Mouse (Mus musculus): ENCODE measurements around the gene Lcn9. TPM values are rescaled to one million over a fixed set of nuclear protein-coding genes. Genes with fewer than 3 reads are reported as not detected.

The Lcn9 gene
- polyA plus RNA-seq (2015; fragmentation: Nextera tagmentation; extraction: Ambion mirVana) = not detected in 2 replicates

- Histone ChIP-seq H3K27ac (ENCODE audit: low read length) (no peak within 1 kb of the TSS), H3K9me3 (ENCODE audit: control insufficient read depth, low read length) (no peaks in the 10 kb centered on the region), H3K27me3 (replicated peaks; ENCODE audit: control insufficient read depth, insufficient read depth, low read length) (no peaks in the 10 kb centered on the region), H3K4me2 (ENCODE audit: low read depth, low read length) (no peak within 1 kb of the TSS), H3K4me3 (ENCODE audit: low read length) (no peak within 1 kb of the TSS), H3K36me3 (ENCODE audit: control insufficient read depth, insufficient read depth, low read length) (no peaks in the 10 kb centered on the region), H3K4me1 (ENCODE audit: control insufficient read depth, insufficient read depth, low read length) (no peaks in the 10 kb centered on the region), H3K9ac (ENCODE audit: low read depth, low read length) (no peak within 1 kb of the TSS)
- WGBS = 88% methylated on average over 1 of the region's 1 CpGs
- no peak for ATAC-seq
These were observed at the start of gene Lcn9 for GRCm38 (mm10) chr2:25822806-25823205. Gene Lcn9 (plus strand): TSS chr2:25823153.

DNA sequence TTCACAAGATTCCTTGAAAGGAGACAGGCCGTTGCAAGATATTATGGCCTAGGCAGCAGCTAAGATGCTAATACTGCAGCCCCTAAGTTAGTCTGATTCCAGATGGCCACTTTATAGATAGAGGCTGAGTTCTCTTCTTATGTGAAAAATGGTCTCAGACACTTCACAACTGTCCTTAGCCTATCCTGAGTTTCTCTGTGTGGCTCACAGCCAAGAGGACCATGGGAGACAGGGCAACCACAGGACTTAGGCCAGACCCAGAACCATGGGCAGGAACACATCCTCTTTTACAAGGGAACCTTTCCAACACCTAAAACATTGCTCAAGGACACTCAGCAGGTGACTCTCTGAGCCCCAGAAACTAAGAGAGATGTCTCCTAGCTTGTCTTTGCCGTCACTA lies 49.4 kb upstream of the Lcn9 start:
- Histone ChIP-seq H3K4me2 (ENCODE audit: low read depth, low read length) (no peak overlapping the region), H3K9ac (ENCODE audit: low read depth, low read length) (no peak overlapping the region), H3K4me3 (ENCODE audit: low read length) (no peak overlapping the region), H3K4me1 (ENCODE audit: control insufficient read depth, insufficient read depth, low read length) (no peaks in the 10 kb centered on the region), H3K36me3 (ENCODE audit: control insufficient read depth, insufficient read depth, low read length) (no peaks in the 10 kb centered on the region), H3K27ac (ENCODE audit: low read length) (no peak overlapping the region), H3K9me3 (ENCODE audit: control insufficient read depth, low read length) (no peaks in the 10 kb centered on the region), H3K27me3 (replicated peaks; ENCODE audit: control insufficient read depth, insufficient read depth, low read length) (no peaks in the 10 kb centered on the region)
- no peak for ATAC-seq
- WGBS = 88% methylated on average over 2 of the region's 2 CpGs

GRCm38 (mm10) chr2:25774640-25775039 lies 48.3 kb upstream of the Lcn9 start:
- no peak overlapping the region for H3K4me2 ChIP-seq (ENCODE audit: low read depth, low read length)
- H3K36me3 ChIP-seq (ENCODE audit: control insufficient read depth, insufficient read depth, low read length) = no peaks in the 10 kb centered on the region
- H3K27ac ChIP-seq (ENCODE audit: low read length) = no peak overlapping the region
- H3K27me3 ChIP-seq (replicated peaks; ENCODE audit: control insufficient read depth, insufficient read depth, low read length) = no peaks in the 10 kb centered on the region
- no peaks in the 10 kb centered on the region for H3K9me3 ChIP-seq (ENCODE audit: control insufficient read depth, low read length)
- no peak for ATAC-seq
- no peak overlapping the region for H3K4me3 ChIP-seq (ENCODE audit: low read length)
- 71% methylated on average over 2 of the region's 2 CpGs for WGBS
- no peaks in the 10 kb centered on the region for H3K4me1 ChIP-seq (ENCODE audit: control insufficient read depth, insufficient read depth, low read length)
- H3K9ac ChIP-seq (ENCODE audit: low read depth, low read length) = no peak overlapping the region

DNA sequence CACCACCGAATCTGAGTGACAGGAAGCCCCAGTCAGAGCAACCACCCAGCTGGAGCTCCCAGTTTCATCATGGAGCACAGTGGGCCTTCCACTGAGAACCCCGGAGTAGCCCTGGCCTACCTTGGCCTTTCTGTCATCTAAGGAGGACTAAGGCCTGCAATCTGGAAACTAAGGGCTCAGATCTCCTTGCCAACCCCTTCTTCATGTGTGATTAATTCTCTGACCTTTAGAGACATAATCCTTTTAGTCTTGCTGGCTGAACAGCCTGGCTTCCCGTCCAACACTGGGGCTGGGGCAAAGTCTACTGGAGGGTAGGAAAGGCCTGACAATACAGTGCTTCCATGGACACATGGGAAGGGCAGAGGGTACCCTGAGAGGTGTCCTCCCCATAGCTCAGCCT lies 47.0 kb upstream of the Lcn9 start:
- no peak overlapping the region for H3K27ac ChIP-seq (ENCODE audit: low read length)
- ATAC-seq = no peak
- WGBS = 78% methylated on average over 3 of the region's 3 CpGs
- no peaks in the 10 kb centered on the region for H3K4me1 ChIP-seq (ENCODE audit: control insufficient read depth, insufficient read depth, low read length)
- no peaks in the 10 kb centered on the region for H3K9me3 ChIP-seq (ENCODE audit: control insufficient read depth, low read length)
- H3K27me3 ChIP-seq (replicated peaks; ENCODE audit: control insufficient read depth, insufficient read depth, low read length) = no peaks in the 10 kb centered on the region
- H3K9ac ChIP-seq (ENCODE audit: low read depth, low read length) = no peak overlapping the region
- no peaks in the 10 kb centered on the region for H3K36me3 ChIP-seq (ENCODE audit: control insufficient read depth, insufficient read depth, low read length)
- no peak overlapping the region for H3K4me3 ChIP-seq (ENCODE audit: low read length)
- no peak overlapping the region for H3K4me2 ChIP-seq (ENCODE audit: low read depth, low read length)

DNA sequence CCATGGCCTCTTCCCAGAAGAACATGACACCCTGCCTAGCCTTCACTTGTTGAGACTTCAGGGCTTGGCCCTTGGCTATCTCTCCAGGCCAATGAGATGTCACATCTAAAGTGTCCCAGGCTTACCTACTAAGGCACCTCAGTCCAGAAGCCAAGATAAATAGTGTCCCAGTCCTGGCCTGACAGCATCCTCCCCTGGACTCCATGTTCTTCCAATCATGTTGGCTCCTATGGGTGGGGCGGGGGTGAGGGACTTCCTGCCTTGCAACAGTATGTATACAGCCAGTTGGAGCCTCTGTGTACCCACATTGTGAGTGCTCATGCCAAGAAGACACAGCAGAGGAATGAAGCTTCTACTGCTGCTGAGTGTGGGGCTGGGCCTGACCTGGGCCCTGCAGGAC lies 46.2 kb upstream of the Lcn9 start, which contains the start of gene Lcn11:
Gene Lcn11 (plus strand): TSS at position 301 of the 400 bp plus-strand sequence.
- H3K27ac ChIP-seq (ENCODE audit: low read length) = no peak within 1 kb of the TSS
- H3K4me3 ChIP-seq (ENCODE audit: low read length) = no peak within 1 kb of the TSS
- H3K4me1 ChIP-seq (ENCODE audit: control insufficient read depth, insufficient read depth, low read length) = no peaks in the 10 kb centered on the region
- H3K9me3 ChIP-seq (ENCODE audit: control insufficient read depth, low read length) = no peaks in the 10 kb centered on the region
- H3K36me3 ChIP-seq (ENCODE audit: control insufficient read depth, insufficient read depth, low read length) = no peaks in the 10 kb centered on the region
- H3K9ac ChIP-seq (ENCODE audit: low read depth, low read length) = no peak within 1 kb of the TSS
- H3K4me2 ChIP-seq (ENCODE audit: low read depth, low read length) = no peak within 1 kb of the TSS
- 78% methylated on average over 1 of the region's 1 CpGs for WGBS
- no peaks in the 10 kb centered on the region for H3K27me3 ChIP-seq (replicated peaks; ENCODE audit: control insufficient read depth, insufficient read depth, low read length)
- ATAC-seq = no peak

DNA sequence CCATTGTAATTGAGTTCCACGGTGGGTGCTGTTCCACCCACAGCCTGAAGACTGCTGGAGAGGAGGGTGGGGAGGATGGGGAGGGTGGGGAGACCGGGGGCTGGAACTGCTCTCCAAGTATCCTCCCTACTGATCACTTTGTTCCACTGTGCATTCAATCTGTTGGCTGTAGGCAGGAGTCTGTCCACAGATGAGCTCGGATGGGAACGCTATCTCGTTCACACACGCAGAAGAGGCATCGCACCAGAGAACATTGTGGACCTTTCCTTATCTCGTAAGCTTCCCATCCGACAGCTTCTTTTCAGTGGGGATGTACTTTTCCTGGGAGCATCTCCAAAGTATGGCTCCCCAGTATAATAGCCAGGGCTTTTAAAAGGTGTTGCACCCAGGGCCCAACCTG lies 43.9 kb upstream of the Lcn9 start:
- no peaks in the 10 kb centered on the region for H3K36me3 ChIP-seq (ENCODE audit: control insufficient read depth, insufficient read depth, low read length)
- H3K27ac ChIP-seq (ENCODE audit: low read length) = no peak overlapping the region
- no peaks in the 10 kb centered on the region for H3K9me3 ChIP-seq (ENCODE audit: control insufficient read depth, low read length)
- 87% methylated on average over 9 of the region's 9 CpGs for WGBS
- no peak overlapping the region for H3K4me2 ChIP-seq (ENCODE audit: low read depth, low read length)
- no peak overlapping the region for H3K4me3 ChIP-seq (ENCODE audit: low read length)
- H3K4me1 ChIP-seq (ENCODE audit: control insufficient read depth, insufficient read depth, low read length) = no peaks in the 10 kb centered on the region
- no peaks in the 10 kb centered on the region for H3K27me3 ChIP-seq (replicated peaks; ENCODE audit: control insufficient read depth, insufficient read depth, low read length)
- H3K9ac ChIP-seq (ENCODE audit: low read depth, low read length) = no peak overlapping the region
- no peak for ATAC-seq

- 38% methylated on average over 4 of the region's 4 CpGs for whole genome bisulfite sequencing
- Histone ChIP-seq H3K9ac (ENCODE audit: low read depth, low read length) (no peak overlapping the region), H3K27me3 (replicated peaks; ENCODE audit: control insufficient read depth, insufficient read depth, low read length) (no peaks in the 10 kb centered on the region), H3K9me3 (ENCODE audit: control insufficient read depth, low read length) (no peaks in the 10 kb centered on the region), H3K4me1 (ENCODE audit: control insufficient read depth, insufficient read depth, low read length) (no peaks in the 10 kb centered on the region), H3K27ac (ENCODE audit: low read length) (no peak overlapping the region), H3K4me3 (ENCODE audit: low read length) (no peak overlapping the region), H3K36me3 (ENCODE audit: control insufficient read depth, insufficient read depth, low read length) (no peaks in the 10 kb centered on the region), H3K4me2 (ENCODE audit: low read depth, low read length) (no peak overlapping the region)
- no peak for ATAC-seq
These were observed 42.0 kb upstream of the Lcn9 start for GRCm38 (mm10) chr2:25780921-25781320.

- Histone ChIP-seq H3K4me3 (ENCODE audit: low read length) (no peak within 1 kb of the TSS), H3K9ac (ENCODE audit: low read depth, low read length) (no peak within 1 kb of the TSS), H3K9me3 (ENCODE audit: control insufficient read depth, low read length) (no peaks in the 10 kb centered on the region), H3K4me1 (ENCODE audit: control insufficient read depth, insufficient read depth, low read length) (no peaks in the 10 kb centered on the region), H3K36me3 (ENCODE audit: control insufficient read depth, insufficient read depth, low read length) (no peaks in the 10 kb centered on the region), H3K27me3 (replicated peaks; ENCODE audit: control insufficient read depth, insufficient read depth, low read length) (no peaks in the 10 kb centered on the region), H3K4me2 (ENCODE audit: low read depth, low read length) (no peak within 1 kb of the TSS), H3K27ac (ENCODE audit: low read length) (no peak within 1 kb of the TSS)
- WGBS = 92% methylated on average over 3 of the region's 3 CpGs
- no peak for ATAC-seq
These were observed 41.0 kb upstream of the Lcn9 start, which contains the start of gene Gm13539 for GRCm38 (mm10) chr2:25781957-25782356. Gene Gm13539 (plus strand): TSS chr2:25782257.

DNA sequence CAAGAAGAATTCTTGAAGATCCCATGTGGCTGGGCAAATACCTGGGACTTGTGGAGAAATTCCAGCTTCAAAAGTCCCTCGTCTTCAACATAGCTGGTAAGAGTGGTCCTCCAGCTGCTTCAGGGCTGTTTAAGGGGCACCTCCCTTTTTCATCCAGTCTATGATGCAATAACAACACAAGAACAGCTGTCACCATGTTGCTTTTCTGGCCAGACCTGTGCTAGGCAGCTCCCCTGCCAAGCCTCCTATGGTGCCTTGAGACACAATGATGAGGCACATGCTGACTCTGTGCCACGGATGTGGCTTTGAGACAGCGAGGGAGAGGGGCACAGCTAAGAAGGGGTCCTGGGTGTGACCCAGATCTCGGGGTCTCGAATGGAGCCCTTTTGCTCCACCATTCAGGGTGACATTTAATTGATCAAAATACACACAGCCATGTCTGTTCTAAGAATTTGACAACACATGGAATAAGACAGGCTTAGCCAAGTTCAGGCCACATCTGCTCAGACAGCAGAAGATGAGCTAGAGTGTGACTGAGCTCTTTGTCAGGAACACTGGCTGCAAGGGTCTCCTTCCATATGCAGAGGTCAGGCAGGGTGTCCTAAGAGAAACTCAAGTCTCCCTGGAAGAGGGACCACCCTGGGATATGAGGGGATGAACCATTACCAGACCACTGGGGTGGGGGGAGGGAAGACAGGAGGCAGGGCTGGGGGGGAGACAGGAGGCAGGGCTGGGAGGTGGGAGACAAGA lies 37.2 kb upstream of the Lcn9 start:
- H3K4me3 ChIP-seq (ENCODE audit: low read length) = no peak overlapping the region
- no peaks in the 10 kb centered on the region for H3K36me3 ChIP-seq (ENCODE audit: control insufficient read depth, insufficient read depth, low read length)
- no peak overlapping the region for H3K27ac ChIP-seq (ENCODE audit: low read length)
- H3K4me1 ChIP-seq (ENCODE audit: control insufficient read depth, insufficient read depth, low read length) = no peaks in the 10 kb centered on the region
- no peak overlapping the region for H3K9ac ChIP-seq (ENCODE audit: low read depth, low read length)
- no peak overlapping the region for H3K4me2 ChIP-seq (ENCODE audit: low read depth, low read length)
- no peak for ATAC-seq
- H3K27me3 ChIP-seq (replicated peaks; ENCODE audit: control insufficient read depth, insufficient read depth, low read length) = no peaks in the 10 kb centered on the region
- 66% methylated on average over 5 of the region's 5 CpGs for WGBS
- H3K9me3 ChIP-seq (ENCODE audit: control insufficient read depth, low read length) = no peaks in the 10 kb centered on the region

DNA sequence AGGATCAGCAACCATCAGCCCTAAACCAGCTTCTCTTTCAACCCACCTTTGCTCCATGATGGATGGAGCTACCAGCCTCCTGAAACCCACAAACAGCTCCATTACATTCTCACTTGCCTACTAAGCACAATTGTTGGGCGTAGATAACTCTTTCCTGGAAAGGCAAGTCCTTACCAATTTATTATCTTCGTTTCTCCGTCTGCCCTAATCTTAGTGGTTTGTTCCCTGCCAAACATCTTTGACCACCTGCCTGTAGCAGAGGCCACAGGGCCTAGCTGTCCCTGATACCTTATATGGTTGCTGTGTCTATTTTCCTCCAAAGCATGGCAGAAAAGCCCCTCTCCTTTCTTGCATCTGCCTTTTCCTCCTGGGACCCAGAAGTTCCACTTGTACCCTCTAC lies 33.9 kb upstream of the Lcn9 start:
- no peaks in the 10 kb centered on the region for H3K4me1 ChIP-seq (ENCODE audit: control insufficient read depth, insufficient read depth, low read length)
- H3K36me3 ChIP-seq (ENCODE audit: control insufficient read depth, insufficient read depth, low read length) = no peaks in the 10 kb centered on the region
- no peak for ATAC-seq
- no peaks in the 10 kb centered on the region for H3K9me3 ChIP-seq (ENCODE audit: control insufficient read depth, low read length)
- whole genome bisulfite sequencing = 82% methylated on average over 3 of the region's 3 CpGs
- no peak overlapping the region for H3K27ac ChIP-seq (ENCODE audit: low read length)
- no peak overlapping the region for H3K4me3 ChIP-seq (ENCODE audit: low read length)
- no peak overlapping the region for H3K9ac ChIP-seq (ENCODE audit: low read depth, low read length)
- no peaks in the 10 kb centered on the region for H3K27me3 ChIP-seq (replicated peaks; ENCODE audit: control insufficient read depth, insufficient read depth, low read length)
- H3K4me2 ChIP-seq (ENCODE audit: low read depth, low read length) = no peak overlapping the region

Measured in intestine, embryonic 16.5 days (tissue).